17 mouse cellular contexts compared by ENCODE assay signal in genomic region chr2:168968136-168968925, GRCm38 (mm10). TPM values are rescaled to one million over a fixed set of nuclear protein-coding genes. Genes with fewer than 3 reads are reported as not detected.
DNase-seq lines count a peak whose midpoint lies in the region; ATAC-seq lines count a peak whose summit lies in the region.
"Had no signal": no experiment of that assay in that cellular context is flagged by ENCODE, and none has a peak within 500 bp of the region (broad histone marks: within the 10 kb centered on the region; RNA-seq: fewer than 3 reads in every experiment).

No protein-coding gene starts in this region.

- no peak overlapping the region for H3K4me2 ChIP-seq in forebrain, embryonic 15.5 days (replicated peaks)
- H3K4me2 ChIP-seq: forebrain, embryonic 13.5 days; hindbrain, embryonic 15.5 days had no signal

- ATAC-seq in forebrain, embryonic 15.5 days (replicated peaks) = no peak
- ATAC-seq: forebrain, embryonic 13.5 days; intestine, embryonic 16.5 days; liver, postnatal 0 days had no signal

- no peak overlapping the region for H3K9ac ChIP-seq in forebrain, embryonic 15.5 days (replicated peaks)
- H3K9ac ChIP-seq: forebrain, embryonic 13.5 days; hindbrain, embryonic 15.5 days; liver, postnatal 0 days had no signal

- 81% methylated on average over 12 of the region's 12 CpGs for WGBS in forebrain, embryonic 15.5 days

- H3K27me3 ChIP-seq in forebrain, embryonic 15.5 days = no peaks in the 10 kb centered on the region
- H3K27me3 ChIP-seq: forebrain, embryonic 13.5 days; hindbrain, embryonic 15.5 days had no signal

- H3K4me3 ChIP-seq in forebrain, embryonic 15.5 days = no peak overlapping the region
- H3K4me3 ChIP-seq: embryonic facial prominence, embryonic 10.5 days; forebrain, embryonic 13.5 days; hindbrain, embryonic 15.5 days; midbrain, embryonic 10.5 days had no signal

- H3K4me1 ChIP-seq in forebrain, embryonic 15.5 days = no peaks in the 10 kb centered on the region
- H3K4me1 ChIP-seq: embryonic facial prominence, embryonic 10.5 days; forebrain, embryonic 13.5 days; hindbrain, embryonic 15.5 days; midbrain, embryonic 10.5 days had no signal

- intact Hi-C loops in gastrocnemius, postnatal 14 days (cut with DNase I; ENCODE audit: low total_unique reads) = no loop called here

- peak; percentile 14 for DNase-seq in kidney, adult 11 months
- DNase-seq in kidney, postnatal 14 days = no peak
- peak; percentile 41 for DNase-seq in brain, adult 2 months (ENCODE audit: low read depth, low spot score)
- peak; percentile 47 for DNase-seq in cerebellum, adult 9-11 months
- DNase-seq in gastrocnemius, postnatal 14 days = peak; percentile 59
- no peak for DNase-seq in layer of hippocampus, adult 11-12 months (ENCODE audit: low spot score)
- DNase-seq: heart, postnatal 10 days; liver; liver, postnatal 0 days; right cerebral cortex, postnatal 25 days; thymus, postnatal 36 days had no signal

- H3K36me3 ChIP-seq in forebrain, embryonic 15.5 days = no peaks in the 10 kb centered on the region
- H3K36me3 ChIP-seq: embryonic facial prominence, embryonic 10.5 days; hindbrain, embryonic 15.5 days; midbrain, embryonic 10.5 days had no signal

- H3K9me3 ChIP-seq in forebrain, embryonic 15.5 days = peaks cover 14% of the 10 kb centered on the region

- H3K27ac ChIP-seq in forebrain, embryonic 15.5 days (replicated peaks) = no peak overlapping the region
- H3K27ac ChIP-seq: embryonic facial prominence, embryonic 10.5 days; forebrain, embryonic 13.5 days; hindbrain, embryonic 15.5 days; midbrain, embryonic 10.5 days had no signal

RNA-seq across cellular contexts. Expression of gene Zfp64, which starts 12.9 kb away (rescaled TPM):
- total RNA-seq in gastrocnemius, postnatal 14 days (2021) = 1 to 10 TPM; 7.8 to 8.0 TPM
- 30.5 and 31.6 TPM in 2 replicates for polyA plus RNA-seq in forebrain, embryonic 15.5 days (2015; fragmentation: Nextera tagmentation; extraction: Ambion mirVana)

Comparison
In these comparisons a context has a peak if more than half of its experiments do, and no peak if none do; other contexts are left out.
1. DNase-seq: peak in kidney, adult 11 months (single experiment), brain, adult 2 months (single experiment), cerebellum, adult 9-11 months (single experiment) and gastrocnemius, postnatal 14 days (single experiment); none in kidney, postnatal 14 days (single experiment) and layer of hippocampus, adult 11-12 months (single experiment).